8 mouse cellular contexts compared by ENCODE assay signal in the genomic region with DNA sequence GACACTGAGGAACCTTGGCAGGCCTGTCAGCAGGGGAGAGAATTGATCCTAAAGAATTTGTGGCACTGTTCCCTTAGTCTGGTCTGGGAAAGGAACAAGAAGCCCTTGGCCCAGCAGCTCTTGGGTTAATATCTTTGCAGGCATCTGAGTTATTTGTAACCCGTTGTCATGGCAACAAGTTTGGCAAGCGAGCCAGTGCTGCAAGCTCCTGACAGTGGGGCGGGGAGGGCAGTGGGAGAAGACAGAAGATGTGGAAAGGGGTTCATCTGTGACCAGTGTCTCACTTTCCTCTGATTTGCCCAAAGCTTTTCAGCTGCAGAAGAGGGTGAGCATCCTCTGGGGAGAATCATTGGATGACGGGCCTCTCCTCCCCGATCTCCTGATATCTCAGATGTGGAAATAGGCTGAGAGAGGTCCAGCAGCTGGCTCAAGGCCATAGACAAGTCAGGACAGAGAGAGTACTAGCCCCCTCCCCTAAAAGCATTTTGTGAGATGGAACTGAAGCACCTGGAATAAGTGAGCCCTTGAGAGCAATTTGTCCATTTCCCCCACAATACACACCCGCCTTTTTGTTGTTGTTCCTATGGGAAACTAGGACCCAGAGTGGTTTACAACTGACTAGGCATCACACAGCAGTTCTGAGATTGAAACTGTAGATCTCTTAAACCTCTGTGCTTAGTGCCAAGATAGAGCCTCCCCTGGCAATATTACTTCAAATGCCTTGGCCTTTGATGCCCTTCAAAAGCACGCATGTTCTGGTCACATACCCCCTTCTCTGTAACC. TPM values are rescaled to one million over a fixed set of nuclear protein-coding genes. Genes with fewer than 3 reads are reported as not detected.
DNase-seq lines count a peak whose midpoint lies in the region; TF ChIP-seq lines count a peak whose summit lies in the region.
"Not testable (repeated sequence)": the region's sequence is repeated elsewhere in the genome, so short reads cannot be mapped to it uniquely, and the experiment has no call there.

No protein-coding gene starts in this region.

- H3K9me3 ChIP-seq in embryonic facial prominence, embryonic 10.5 days, result not testable (repeated sequence)

- H3K27me3 ChIP-seq in embryonic facial prominence, embryonic 10.5 days (replicated peaks; ENCODE audit: low read depth, poor library complexity, severe bottlenecking), result peaks cover 98% of the 10 kb centered on the region

- H3K36me3 ChIP-seq in embryonic facial prominence, embryonic 10.5 days (replicated peaks), result not testable (repeated sequence)

- TF ChIP-seq POLR2A in brain, embryonic 14.5 days (IDR thresholded peaks at IDR 0.05; ENCODE audit: borderline replicate concordance, extremely low read depth, insufficient read depth, insufficient read length, poor library complexity, severe bottlenecking), result not testable (repeated sequence)

- 48% methylated on average over 7 of the region's 7 CpGs for WGBS in embryonic facial prominence, embryonic 10.5 days

- not testable (repeated sequence) for H3K27ac ChIP-seq in embryonic facial prominence, embryonic 10.5 days (replicated peaks)

- peak; percentile 94 for DNase-seq in brain, embryonic 14.5 days (ENCODE audit: low read depth)
- DNase-seq in embryonic facial prominence, embryonic 10.5 days (ENCODE audit: low spot score), result peak; percentile 43
- peak; percentile 1 for DNase-seq in gastrocnemius, adult 18-20 months (ENCODE audit: low spot score)
- peak; percentile 2 for DNase-seq in kidney, adult 11 months
- peak; percentile 47 for DNase-seq in left cerebral cortex, adult 11 months (ENCODE audit: low spot score)
- DNase-seq in lung, postnatal 14 days, result peak; percentile 9
- DNase-seq in ovary, adult 18-20 months (ENCODE audit: low spot score), result peak; percentile 11
- DNase-seq in urinary bladder, postnatal 4 days (ENCODE audit: low spot score in 2 of 2), result peak; percentile 17 to 62

- not testable (repeated sequence) for TF ChIP-seq CTCF in brain, embryonic 14.5 days (IDR thresholded peaks at IDR 0.05; ENCODE audit: borderline replicate concordance, extremely low read depth, insufficient read depth, insufficient read length)

- not testable (repeated sequence) for H3K4me3 ChIP-seq in embryonic facial prominence, embryonic 10.5 days

- not testable (repeated sequence) for H3K4me1 ChIP-seq in embryonic facial prominence, embryonic 10.5 days

RNA-seq across cellular contexts. Expression of gene Iqsec2, which starts 54.0 kb away (rescaled TPM):
- polyA plus RNA-seq in brain, embryonic 14.5 days (2012; rRNA removed), result 8.2 and 12.7 TPM in 2 replicates
- polyA plus RNA-seq in embryonic facial prominence, embryonic 10.5 days (2016; fragmentation: Nextera tagmentation; extraction: Ambion mirVana), result 0.71 and 0.96 TPM in 2 replicates
- 10 to 100 TPM; 19.3 to 25.3 TPM for total RNA-seq in gastrocnemius, adult 18-20 months (2021)

Comparison
In these comparisons a context has a peak if more than half of its experiments do, and no peak if none do; other contexts are left out.
1. DNase-seq: peak in every context shown above with its lines; median percentile 94 in brain, embryonic 14.5 days; 47 in left cerebral cortex, adult 11 months; 43 in embryonic facial prominence, embryonic 10.5 days; 40 in urinary bladder, postnatal 4 days; 11 in ovary, adult 18-20 months; 9 in lung, postnatal 14 days; 2 in kidney, adult 11 months; 1 in gastrocnemius, adult 18-20 months.